Mouse (Mus musculus) large intestine, adult 2 months (tissue): ENCODE data around the gene Tnr. TPM values are rescaled to one million over a fixed set of nuclear protein-coding genes. Genes with fewer than 3 reads are reported as not detected.

Experiments
- DNase-seq: peaks from one replicate; pipeline ENCODE4 v3.0.0-alpha.2; 2012; ENCODE audit warnings: low read depth, low spot score
- WGBS: fragments of 180-500 bp; shearing (Covaris S2); methylation state at CpG from one replicate; pipeline ENCODE4 v1.1.7; 2018; 5-methylcytosine and 5-hydroxymethylcytosine counted together
- polyA plus RNA-seq: library from polyadenylated mRNA; depleted of rRNA; stranded (reverse); fragments of >200 nt; gene quantifications from 2 replicates; pipeline ENCODE4 v1.2.3, GENCODE M21; 2012

Tnr gene
- polyA plus RNA-seq, 1 experiment = 0.04 TPM

- 58% methylated on average over 4 of the region's 4 CpGs for WGBS
- DNase-seq = no peak
These were observed 92.1 kb downstream of the Tnr start for GRCm38 (mm10) chr1:159615686-159616085.

GRCm38 (mm10) chr1:159619205-159619604 is 95.6 kb downstream of the Tnr start:
- DNase-seq = no peak
- WGBS = 68% methylated on average over 2 of the region's 2 CpGs

GRCm38 (mm10) chr1:159621321-159621720 is 97.8 kb downstream of the Tnr start:
- no peak for DNase-seq

GRCm38 (mm10) chr1:159629119-159629518 is 105.5 kb downstream of the Tnr start:
- no peak for DNase-seq
- WGBS = 70% methylated on average over 3 of the region's 3 CpGs

More at GRCm38 (mm10) chr1:159621321-159621720, 97.8 kb downstream of the Tnr start:
- WGBS = 45% methylated on average over 1 of the region's 1 CpGs

- DNase-seq = no peak
- 75% methylated on average over 5 of the region's 5 CpGs for WGBS
These were observed 106.4 kb downstream of the Tnr start for GRCm38 (mm10) chr1:159629822-159630589.

- WGBS = 47% methylated on average over 3 of the region's 3 CpGs
- no peak for DNase-seq
These were observed 109.0 kb downstream of the Tnr start for GRCm38 (mm10) chr1:159632558-159632957.

GRCm38 (mm10) chr1:159639408-159639807 is 115.8 kb downstream of the Tnr start:
- WGBS = 83% methylated on average over 4 of the region's 4 CpGs
- no peak for DNase-seq

GRCm38 (mm10) chr1:159645719-159646118 is 122.2 kb downstream of the Tnr start:
- no peak for DNase-seq
- 80% methylated on average over 4 of the region's 4 CpGs for WGBS

GRCm38 (mm10) chr1:159650486-159650885 is 126.9 kb downstream of the Tnr start:
- DNase-seq = no peak
- 21% methylated on average over 4 of the region's 4 CpGs for WGBS

- 64% methylated on average over 3 of the region's 3 CpGs for WGBS
- no peak for DNase-seq
These were observed 131.7 kb downstream of the Tnr start for GRCm38 (mm10) chr1:159655241-159655640.

- WGBS = 63% methylated on average over 11 of the region's 11 CpGs
- no peak for DNase-seq
These were observed 134.4 kb downstream of the Tnr start for GRCm38 (mm10) chr1:159657856-159658542.

- no peak for DNase-seq
- WGBS = 55% methylated on average over 6 of the region's 6 CpGs
These were observed 137.3 kb downstream of the Tnr start for GRCm38 (mm10) chr1:159660620-159661501.

- WGBS = 74% methylated on average over 3 of the region's 3 CpGs
- no peak for DNase-seq
These were observed 140.9 kb downstream of the Tnr start for GRCm38 (mm10) chr1:159664496-159664895.

- WGBS = 88% methylated on average over 4 of the region's 4 CpGs
- DNase-seq = no peak
These were observed 141.4 kb downstream of the Tnr start for GRCm38 (mm10) chr1:159664945-159665344.

- no peak for DNase-seq
- 55% methylated on average over 16 of the region's 16 CpGs for WGBS
These were observed 147.1 kb downstream of the Tnr start for GRCm38 (mm10) chr1:159670629-159671150.

GRCm38 (mm10) chr1:159671181-159671580 is 147.6 kb downstream of the Tnr start:
- no peak for DNase-seq
- 87% methylated on average over 8 of the region's 8 CpGs for WGBS

- DNase-seq = no peak
- 67% methylated on average over 1 of the region's 1 CpGs for WGBS
These were observed 150.7 kb downstream of the Tnr start for GRCm38 (mm10) chr1:159674240-159674639.

GRCm38 (mm10) chr1:159675472-159675871 is 151.9 kb downstream of the Tnr start:
- no peak for DNase-seq
- WGBS = 67% methylated on average over 4 of the region's 4 CpGs

GRCm38 (mm10) chr1:159678221-159678935 is 154.8 kb downstream of the Tnr start:
- 60% methylated on average over 10 of the region's 10 CpGs for WGBS
- DNase-seq = no peak
